Mouse (Mus musculus): ENCODE measurements around the gene Ift88. TPM values are rescaled to one million over a fixed set of nuclear protein-coding genes. Genes with fewer than 3 reads are reported as not detected.

Ift88 gene
- polyA plus RNA-seq, 1 experiment from 2014 or later, result 16.2 TPM

GRCm38 (mm10) chr14:57534961-57535360 lies 111.1 kb downstream of the Ift88 start:
- H3K9ac ChIP-seq, result no peak overlapping the region
- WGBS, result 24% methylated on average over 8 of the region's 8 CpGs
- no peaks in the 10 kb centered on the region for H3K27me3 ChIP-seq
- no peak overlapping the region for H3K4me3 ChIP-seq
- H3K4me2 ChIP-seq, result peak overlapping the region; percentile 33
- H3K36me3 ChIP-seq, result no peaks in the 10 kb centered on the region
- peaks cover 43% of the 10 kb centered on the region for H3K4me1 ChIP-seq
- H3K9me3 ChIP-seq, result no peaks in the 10 kb centered on the region
- ATAC-seq (ENCODE audit: borderline replicate concordance, extremely low read depth, low FRiP score, low TSS enrichment), result peak; percentile 66; the same call in 1 of the 2 replicates
- H3K27ac ChIP-seq, result peak overlapping the region; percentile 85

- H3K27me3 ChIP-seq, result no peaks in the 10 kb centered on the region
- H3K9me3 ChIP-seq, result no peaks in the 10 kb centered on the region
- H3K4me3 ChIP-seq, result no peak overlapping the region
- WGBS, result 41% methylated on average over 6 of the region's 6 CpGs
- H3K4me2 ChIP-seq, result no peak overlapping the region
- ATAC-seq (ENCODE audit: borderline replicate concordance, extremely low read depth, low FRiP score, low TSS enrichment), result peak; percentile 27; the same call in 1 of the 2 replicates
- H3K36me3 ChIP-seq, result no peaks in the 10 kb centered on the region
- peak overlapping the region; percentile 85 for H3K27ac ChIP-seq
- H3K4me1 ChIP-seq, result peaks cover 43% of the 10 kb centered on the region
- H3K9ac ChIP-seq, result no peak overlapping the region
Observed at GRCm38 (mm10) chr14:57535646-57536045, 111.8 kb downstream of the Ift88 start.

- 48% methylated on average over 9 of the region's 9 CpGs for WGBS
- no peaks in the 10 kb centered on the region for H3K9me3 ChIP-seq
- no peaks in the 10 kb centered on the region for H3K27me3 ChIP-seq
- no peak for ATAC-seq (ENCODE audit: borderline replicate concordance, extremely low read depth, low FRiP score, low TSS enrichment)
- H3K27ac ChIP-seq, result peak overlapping the region; percentile 76
- H3K4me3 ChIP-seq, result no peak overlapping the region
- H3K4me1 ChIP-seq, result peaks cover 43% of the 10 kb centered on the region
- H3K4me2 ChIP-seq, result no peak overlapping the region
- no peaks in the 10 kb centered on the region for H3K36me3 ChIP-seq
- H3K9ac ChIP-seq, result no peak overlapping the region
Observed at GRCm38 (mm10) chr14:57536820-57537219, 113.0 kb downstream of the Ift88 start.

GRCm38 (mm10) chr14:57537261-57538015 lies 113.6 kb downstream of the Ift88 start:
- H3K9me3 ChIP-seq, result no peaks in the 10 kb centered on the region
- peak overlapping the region; percentile 7; the same call in 1 of the 2 replicates for H3K4me2 ChIP-seq
- H3K9ac ChIP-seq, result no peak overlapping the region
- WGBS, result 18% methylated on average over 16 of the region's 16 CpGs
- no peak overlapping the region for H3K4me3 ChIP-seq
- no peaks in the 10 kb centered on the region for H3K36me3 ChIP-seq
- ATAC-seq (ENCODE audit: borderline replicate concordance, extremely low read depth, low FRiP score, low TSS enrichment), result peak; percentile 24
- peak overlapping the region; percentile 76 for H3K27ac ChIP-seq
- H3K27me3 ChIP-seq, result no peaks in the 10 kb centered on the region
- H3K4me1 ChIP-seq, result peaks cover 43% of the 10 kb centered on the region

GRCm38 (mm10) chr14:57540683-57541082 lies 116.8 kb downstream of the Ift88 start:
- Histone ChIP-seq H3K27ac (no peak overlapping the region), H3K9ac (no peak overlapping the region), H3K9me3 (no peaks in the 10 kb centered on the region), H3K4me3 (no peak overlapping the region), H3K36me3 (no peaks in the 10 kb centered on the region), H3K4me2 (no peak overlapping the region), H3K27me3 (no peaks in the 10 kb centered on the region), H3K4me1 (peaks cover 23% of the 10 kb centered on the region)
- WGBS, result 63% methylated on average over 11 of the region's 11 CpGs
- no peak for ATAC-seq (ENCODE audit: borderline replicate concordance, extremely low read depth, low FRiP score, low TSS enrichment)

GRCm38 (mm10) chr14:57542231-57542630 lies 118.4 kb downstream of the Ift88 start:
- no peak overlapping the region for H3K9ac ChIP-seq
- H3K4me2 ChIP-seq, result peak overlapping the region; percentile 29; the same call in 1 of the 2 replicates
- no peaks in the 10 kb centered on the region for H3K9me3 ChIP-seq
- no peak overlapping the region for H3K27ac ChIP-seq
- ATAC-seq (ENCODE audit: borderline replicate concordance, extremely low read depth, low FRiP score, low TSS enrichment), result no peak
- H3K4me1 ChIP-seq, result peaks cover 17% of the 10 kb centered on the region
- 57% methylated on average over 34 of the region's 34 CpGs for WGBS
- no peaks in the 10 kb centered on the region for H3K27me3 ChIP-seq
- no peak overlapping the region for H3K4me3 ChIP-seq
- no peaks in the 10 kb centered on the region for H3K36me3 ChIP-seq

GRCm38 (mm10) chr14:57543420-57544039 lies 119.7 kb downstream of the Ift88 start:
- Histone ChIP-seq H3K4me1 (peaks cover 9% of the 10 kb centered on the region; the same call in 1 of the 2 replicates), H3K4me3 (no peak overlapping the region), H3K9me3 (no peaks in the 10 kb centered on the region), H3K27me3 (no peaks in the 10 kb centered on the region), H3K27ac (no peak overlapping the region), H3K9ac (no peak overlapping the region), H3K4me2 (no peak overlapping the region), H3K36me3 (no peaks in the 10 kb centered on the region)
- 87% methylated on average over 13 of the region's 13 CpGs for WGBS
- ATAC-seq (ENCODE audit: borderline replicate concordance, extremely low read depth, low FRiP score, low TSS enrichment), result no peak

GRCm38 (mm10) chr14:57545526-57545925 lies 121.7 kb downstream of the Ift88 start:
- Histone ChIP-seq H3K27ac (no peak overlapping the region), H3K9ac (no peak overlapping the region), H3K4me2 (no peak overlapping the region), H3K4me1 (peaks cover 9% of the 10 kb centered on the region; the same call in 1 of the 2 replicates), H3K9me3 (no peaks in the 10 kb centered on the region), H3K27me3 (no peaks in the 10 kb centered on the region), H3K4me3 (no peak overlapping the region), H3K36me3 (peaks cover 7% of the 10 kb centered on the region; the same call in 1 of the 2 replicates)
- 84% methylated on average over 17 of the region's 17 CpGs for WGBS
- ATAC-seq (ENCODE audit: borderline replicate concordance, extremely low read depth, low FRiP score, low TSS enrichment), result no peak

- no peak overlapping the region for H3K4me2 ChIP-seq
- H3K27me3 ChIP-seq, result no peaks in the 10 kb centered on the region
- no peaks in the 10 kb centered on the region for H3K9me3 ChIP-seq
- H3K4me1 ChIP-seq, result peaks cover 9% of the 10 kb centered on the region; the same call in 1 of the 2 replicates
- no peak overlapping the region for H3K4me3 ChIP-seq
- 67% methylated on average over 8 of the region's 8 CpGs for WGBS
- peak overlapping the region; percentile 55 for H3K27ac ChIP-seq
- peaks cover 7% of the 10 kb centered on the region; the same call in 1 of the 2 replicates for H3K36me3 ChIP-seq
- ATAC-seq (ENCODE audit: borderline replicate concordance, extremely low read depth, low FRiP score, low TSS enrichment), result 0 out of 2 replicates have a peak, but pooled peaks have one; percentile 3
- H3K9ac ChIP-seq, result no peak overlapping the region
Observed at GRCm38 (mm10) chr14:57546131-57546530, 122.3 kb downstream of the Ift88 start.

GRCm38 (mm10) chr14:57546557-57547021 lies 122.7 kb downstream of the Ift88 start:
- WGBS, result 15% methylated on average over 13 of the region's 13 CpGs

GRCm38 (mm10) chr14:57547062-57547461 lies 123.2 kb downstream of the Ift88 start:
- Histone ChIP-seq H3K4me1 (peaks cover 9% of the 10 kb centered on the region; the same call in 1 of the 2 replicates), H3K27me3 (no peaks in the 10 kb centered on the region), H3K36me3 (peaks cover 7% of the 10 kb centered on the region; the same call in 1 of the 2 replicates), H3K4me2 (no peak overlapping the region), H3K27ac (peak overlapping the region; percentile 55), H3K9ac (no peak overlapping the region), H3K9me3 (no peaks in the 10 kb centered on the region), H3K4me3 (no peak overlapping the region)
- no peak for ATAC-seq (ENCODE audit: borderline replicate concordance, extremely low read depth, low FRiP score, low TSS enrichment)
- WGBS, result 41% methylated on average over 5 of the region's 5 CpGs

More at GRCm38 (mm10) chr14:57546557-57547021, 122.7 kb downstream of the Ift88 start:
- no peaks in the 10 kb centered on the region for H3K27me3 ChIP-seq
- H3K36me3 ChIP-seq, result peaks cover 7% of the 10 kb centered on the region; the same call in 1 of the 2 replicates
- peak; percentile 80 for ATAC-seq (ENCODE audit: borderline replicate concordance, extremely low read depth, low FRiP score, low TSS enrichment)
- no peaks in the 10 kb centered on the region for H3K9me3 ChIP-seq
- H3K4me3 ChIP-seq, result no peak overlapping the region
- no peak overlapping the region for H3K9ac ChIP-seq
- H3K4me2 ChIP-seq, result no peak overlapping the region
- H3K27ac ChIP-seq, result peak overlapping the region; percentile 55
- H3K4me1 ChIP-seq, result peaks cover 9% of the 10 kb centered on the region; the same call in 1 of the 2 replicates

GRCm38 (mm10) chr14:57552945-57553344 lies 129.1 kb downstream of the Ift88 start:
- Histone ChIP-seq H3K27ac (no peak overlapping the region), H3K4me1 (no peaks in the 10 kb centered on the region), H3K9me3 (no peaks in the 10 kb centered on the region), H3K4me3 (no peak overlapping the region), H3K9ac (no peak overlapping the region), H3K27me3 (no peaks in the 10 kb centered on the region), H3K36me3 (peaks cover 10% of the 10 kb centered on the region; the same call in 1 of the 2 replicates), H3K4me2 (no peak overlapping the region)
- ATAC-seq (ENCODE audit: borderline replicate concordance, extremely low read depth, low FRiP score, low TSS enrichment), result no peak
